Mouse (Mus musculus): ENCODE measurements around the gene Alg9. TPM values are rescaled to one million over a fixed set of nuclear protein-coding genes. Genes with fewer than 3 reads are reported as not detected.

Alg9 gene
- polyA plus RNA-seq, 1 experiment from 2014 or later: 60.3 TPM

DNA sequence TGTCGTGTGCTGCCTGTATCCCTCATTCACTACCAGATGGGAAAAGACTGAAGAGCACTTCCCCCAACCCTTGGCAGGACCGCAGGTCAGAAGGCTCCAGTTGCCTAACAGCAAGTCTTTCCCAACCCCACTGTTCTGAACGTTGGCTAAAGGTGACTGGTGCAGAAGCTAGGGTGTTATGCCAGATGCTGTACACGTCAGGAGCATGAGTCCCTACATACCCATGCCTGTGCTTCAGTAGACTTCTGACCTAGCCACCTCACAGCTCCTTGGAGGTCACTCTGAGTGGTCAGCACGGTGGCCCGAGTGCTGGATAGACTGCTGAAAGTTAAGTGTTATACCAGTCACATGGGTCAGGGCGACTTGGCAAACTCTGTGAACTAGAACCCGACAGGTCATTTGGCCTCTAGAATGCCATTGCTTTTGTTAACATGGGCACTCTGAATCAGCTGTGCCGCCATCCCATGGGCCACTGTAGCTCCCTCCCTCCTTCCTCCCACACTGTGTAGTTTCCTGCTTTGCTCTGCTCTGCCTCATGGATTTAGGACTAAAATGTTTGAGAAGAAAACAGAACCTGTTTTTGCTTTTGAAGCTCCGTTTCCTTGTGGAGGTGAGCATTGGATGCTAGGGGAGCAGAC lies 60.4 kb downstream of the Alg9 start:
- 94% methylated on average over 10 of the region's 10 CpGs for WGBS

DNA sequence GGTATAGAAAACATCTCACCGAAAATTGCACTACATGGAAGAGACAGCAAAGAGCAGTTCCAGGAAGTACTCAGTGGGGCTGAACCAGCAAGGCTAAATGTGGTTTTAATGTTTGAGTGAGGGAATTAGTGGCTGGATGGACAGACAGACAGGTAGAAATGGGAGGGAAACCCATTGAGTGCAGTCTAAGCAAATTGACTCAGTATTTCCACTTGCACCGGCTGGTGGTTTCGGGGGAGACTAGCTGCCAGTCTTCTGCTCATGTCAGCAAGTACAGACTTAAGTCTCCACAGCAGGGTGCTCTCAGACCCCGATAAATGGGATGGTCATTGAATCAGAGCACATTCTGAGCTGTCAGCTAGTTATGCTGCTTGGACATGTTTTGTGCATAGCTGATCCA lies 61.3 kb downstream of the Alg9 start:
- Histone ChIP-seq H3K9me3 (ENCODE audit: control insufficient read depth, low read length) (no peaks in the 10 kb centered on the region), H3K4me3 (replicated peaks; ENCODE audit: low read depth, low read length) (no peak overlapping the region), H3K4me2 (ENCODE audit: low read length) (no peak overlapping the region), H3K4me1 (ENCODE audit: control insufficient read depth, insufficient read depth, low read length) (no peaks in the 10 kb centered on the region), H3K36me3 (ENCODE audit: control insufficient read depth, insufficient read depth, low read length) (peaks cover 9% of the 10 kb centered on the region; the same call in 1 of the 2 replicates), H3K27me3 (ENCODE audit: control insufficient read depth, insufficient read depth, low read length) (no peaks in the 10 kb centered on the region), H3K27ac (replicated peaks; ENCODE audit: low read depth, low read length) (no peak overlapping the region), H3K9ac (replicated peaks; ENCODE audit: low read length) (no peak overlapping the region)
- DNase-seq (no peak), ATAC-seq (ENCODE audit: low FRiP score, low TSS enrichment) (no peak)
- WGBS: 79% methylated on average over 4 of the region's 4 CpGs

More for the DNA sequence above, 60.4 kb downstream of the Alg9 start:
- Histone ChIP-seq H3K27ac (replicated peaks; ENCODE audit: low read depth, low read length) (no peak overlapping the region), H3K27me3 (ENCODE audit: control insufficient read depth, insufficient read depth, low read length) (no peaks in the 10 kb centered on the region), H3K4me3 (replicated peaks; ENCODE audit: low read depth, low read length) (no peak overlapping the region), H3K9ac (replicated peaks; ENCODE audit: low read length) (no peak overlapping the region), H3K36me3 (ENCODE audit: control insufficient read depth, insufficient read depth, low read length) (peaks cover 9% of the 10 kb centered on the region; the same call in 1 of the 2 replicates), H3K4me2 (ENCODE audit: low read length) (no peak overlapping the region), H3K9me3 (ENCODE audit: control insufficient read depth, low read length) (no peaks in the 10 kb centered on the region), H3K4me1 (ENCODE audit: control insufficient read depth, insufficient read depth, low read length) (no peaks in the 10 kb centered on the region)
- no peak for DNase-seq
- no peak for ATAC-seq (ENCODE audit: low FRiP score, low TSS enrichment)

DNA sequence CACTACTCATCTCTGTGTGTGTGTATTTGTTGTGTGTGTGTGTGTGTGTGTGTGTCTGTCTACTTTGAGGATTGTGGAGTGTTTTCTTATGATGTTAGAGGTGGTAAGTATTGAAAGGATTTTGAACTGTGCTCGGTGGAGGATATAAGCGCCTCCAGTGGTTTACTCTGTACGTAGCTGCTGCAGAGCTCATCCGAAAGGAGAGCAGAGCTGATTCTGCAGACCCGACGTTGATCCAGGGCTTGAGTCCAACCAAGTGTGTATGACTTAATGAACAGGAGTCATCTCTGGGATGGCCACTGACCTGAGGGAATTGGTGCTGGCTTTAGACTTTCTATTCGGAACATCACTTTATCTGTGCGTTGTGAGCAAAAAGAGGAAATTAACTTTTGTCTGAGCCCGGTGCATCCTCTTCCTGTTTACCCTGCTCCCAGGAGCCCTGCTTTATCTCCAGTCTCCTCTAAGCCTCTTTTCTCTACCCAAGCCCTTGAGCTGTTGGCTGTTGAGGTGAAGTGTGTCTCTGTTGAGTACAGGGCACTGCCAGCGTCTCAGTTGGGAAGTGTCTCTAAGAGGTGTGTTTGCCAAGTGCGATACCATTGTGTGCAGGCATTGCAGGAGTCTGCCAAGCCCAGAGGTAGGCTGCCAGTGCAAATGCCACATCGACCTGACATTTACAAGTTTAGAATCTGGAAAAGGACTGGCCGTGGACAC lies 66.4 kb downstream of the Alg9 start:
- H3K9me3 ChIP-seq (ENCODE audit: control insufficient read depth, low read length): no peaks in the 10 kb centered on the region
- 90% methylated on average over 13 of the region's 13 CpGs for WGBS

DNA sequence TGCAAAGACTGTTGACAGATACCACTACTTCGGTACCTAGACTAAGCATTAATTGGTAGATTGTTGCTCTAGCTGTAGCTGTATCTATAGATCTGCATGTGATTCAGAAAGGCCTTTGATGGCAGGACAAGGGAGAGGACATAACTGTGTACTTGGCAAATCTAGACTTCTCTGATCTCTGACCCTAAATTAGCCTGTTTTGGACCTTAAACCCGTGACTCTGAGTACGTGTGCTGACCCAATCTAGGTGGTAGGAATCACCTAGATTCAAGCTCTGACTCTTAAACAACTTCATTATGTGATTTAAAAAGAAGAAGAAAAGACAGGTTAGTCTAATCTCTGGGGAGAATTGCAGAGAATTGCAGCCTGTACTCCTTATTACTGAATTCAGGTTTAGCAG lies 70.3 kb downstream of the Alg9 start, which contains the start of gene Ppp2r1b:
Gene Ppp2r1b (plus strand): TSS at position 221 of the 400 bp plus-strand sequence.
- Histone ChIP-seq H3K4me1 (ENCODE audit: control insufficient read depth, insufficient read depth, low read length) (no peaks in the 10 kb centered on the region), H3K4me2 (ENCODE audit: low read length) (no peak within 1 kb of the TSS), H3K9ac (replicated peaks; ENCODE audit: low read length) (no peak within 1 kb of the TSS), H3K27ac (replicated peaks; ENCODE audit: low read depth, low read length) (no peak within 1 kb of the TSS), H3K36me3 (ENCODE audit: control insufficient read depth, insufficient read depth, low read length) (peaks cover 25% of the 10 kb centered on the region), H3K27me3 (ENCODE audit: control insufficient read depth, insufficient read depth, low read length) (no peaks in the 10 kb centered on the region), H3K4me3 (replicated peaks; ENCODE audit: low read depth, low read length) (no peak within 1 kb of the TSS), H3K9me3 (ENCODE audit: control insufficient read depth, low read length) (no peaks in the 10 kb centered on the region)
- 96% methylated on average over 3 of the region's 3 CpGs for WGBS
- ATAC-seq (ENCODE audit: low FRiP score, low TSS enrichment) (no peak), DNase-seq (no peak)

More for the DNA sequence above, 66.4 kb downstream of the Alg9 start:
- H3K4me2 ChIP-seq (ENCODE audit: low read length): no peak overlapping the region
- H3K4me3 ChIP-seq (replicated peaks; ENCODE audit: low read depth, low read length): no peak overlapping the region
- no peak overlapping the region for H3K9ac ChIP-seq (replicated peaks; ENCODE audit: low read length)
- no peak for DNase-seq
- H3K27me3 ChIP-seq (ENCODE audit: control insufficient read depth, insufficient read depth, low read length): no peaks in the 10 kb centered on the region
- no peaks in the 10 kb centered on the region for H3K4me1 ChIP-seq (ENCODE audit: control insufficient read depth, insufficient read depth, low read length)
- no peak overlapping the region for H3K27ac ChIP-seq (replicated peaks; ENCODE audit: low read depth, low read length)
- peaks cover 25% of the 10 kb centered on the region for H3K36me3 ChIP-seq (ENCODE audit: control insufficient read depth, insufficient read depth, low read length)
- no peak for ATAC-seq (ENCODE audit: low FRiP score, low TSS enrichment)

DNA sequence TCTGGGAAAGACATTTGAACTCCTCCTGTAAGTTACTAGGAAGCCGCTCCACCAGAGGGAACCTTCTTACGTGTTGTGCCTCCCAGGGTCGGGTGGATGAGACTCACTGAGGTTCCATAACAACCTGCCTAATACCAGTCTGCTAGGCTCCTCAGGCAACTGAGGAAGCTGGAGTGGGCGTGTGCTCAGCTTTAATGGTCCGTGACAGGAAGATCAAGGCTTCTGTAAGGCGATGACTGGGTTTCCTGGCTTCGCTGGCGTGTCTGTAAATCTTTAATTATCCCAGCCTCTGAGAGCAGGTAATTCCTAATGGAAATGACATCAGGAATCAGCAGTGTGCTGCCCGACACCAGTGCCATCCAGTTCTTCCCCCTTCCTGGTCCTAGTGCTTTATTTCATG lies 70.7 kb downstream of the Alg9 start:
- ATAC-seq (ENCODE audit: low FRiP score, low TSS enrichment) (no peak), DNase-seq (no peak)
- Histone ChIP-seq H3K27me3 (ENCODE audit: control insufficient read depth, insufficient read depth, low read length) (no peaks in the 10 kb centered on the region), H3K9ac (replicated peaks; ENCODE audit: low read length) (no peak overlapping the region), H3K4me2 (ENCODE audit: low read length) (no peak overlapping the region), H3K36me3 (ENCODE audit: control insufficient read depth, insufficient read depth, low read length) (peaks cover 25% of the 10 kb centered on the region), H3K9me3 (ENCODE audit: control insufficient read depth, low read length) (no peaks in the 10 kb centered on the region), H3K4me3 (replicated peaks; ENCODE audit: low read depth, low read length) (no peak overlapping the region), H3K4me1 (ENCODE audit: control insufficient read depth, insufficient read depth, low read length) (no peaks in the 10 kb centered on the region), H3K27ac (replicated peaks; ENCODE audit: low read depth, low read length) (no peak overlapping the region)
- 57% methylated on average over 9 of the region's 9 CpGs for WGBS

DNA sequence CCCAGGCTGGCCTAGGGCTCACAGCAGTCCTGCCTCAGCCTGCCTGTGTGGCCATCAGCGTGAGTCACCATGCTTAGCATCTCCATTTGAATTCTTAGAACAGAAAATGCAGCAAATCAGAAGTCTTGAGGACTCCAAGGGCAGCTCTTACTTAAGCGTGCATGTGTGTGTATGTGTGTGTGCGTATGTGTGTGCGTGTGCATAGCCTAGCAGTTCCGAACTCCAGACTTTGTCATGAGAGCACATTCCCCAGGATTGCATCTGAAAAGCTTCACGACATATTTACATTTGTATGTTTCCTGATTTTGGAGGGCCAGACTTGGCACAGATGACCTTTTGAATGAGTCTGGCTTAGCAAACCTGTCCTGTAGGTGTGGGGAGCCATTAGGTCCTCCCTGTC lies 72.3 kb downstream of the Alg9 start:
- peaks cover 21% of the 10 kb centered on the region for H3K36me3 ChIP-seq (ENCODE audit: control insufficient read depth, insufficient read depth, low read length)
- 87% methylated on average over 6 of the region's 6 CpGs for WGBS
- H3K9me3 ChIP-seq (ENCODE audit: control insufficient read depth, low read length): no peaks in the 10 kb centered on the region
- H3K27ac ChIP-seq (replicated peaks; ENCODE audit: low read depth, low read length): no peak overlapping the region
- H3K4me3 ChIP-seq (replicated peaks; ENCODE audit: low read depth, low read length): no peak overlapping the region
- DNase-seq (no peak), ATAC-seq (ENCODE audit: low FRiP score, low TSS enrichment) (no peak)
- H3K4me2 ChIP-seq (ENCODE audit: low read length): no peak overlapping the region
- no peaks in the 10 kb centered on the region for H3K27me3 ChIP-seq (ENCODE audit: control insufficient read depth, insufficient read depth, low read length)
- H3K9ac ChIP-seq (replicated peaks; ENCODE audit: low read length): no peak overlapping the region
- H3K4me1 ChIP-seq (ENCODE audit: control insufficient read depth, insufficient read depth, low read length): no peaks in the 10 kb centered on the region

DNA sequence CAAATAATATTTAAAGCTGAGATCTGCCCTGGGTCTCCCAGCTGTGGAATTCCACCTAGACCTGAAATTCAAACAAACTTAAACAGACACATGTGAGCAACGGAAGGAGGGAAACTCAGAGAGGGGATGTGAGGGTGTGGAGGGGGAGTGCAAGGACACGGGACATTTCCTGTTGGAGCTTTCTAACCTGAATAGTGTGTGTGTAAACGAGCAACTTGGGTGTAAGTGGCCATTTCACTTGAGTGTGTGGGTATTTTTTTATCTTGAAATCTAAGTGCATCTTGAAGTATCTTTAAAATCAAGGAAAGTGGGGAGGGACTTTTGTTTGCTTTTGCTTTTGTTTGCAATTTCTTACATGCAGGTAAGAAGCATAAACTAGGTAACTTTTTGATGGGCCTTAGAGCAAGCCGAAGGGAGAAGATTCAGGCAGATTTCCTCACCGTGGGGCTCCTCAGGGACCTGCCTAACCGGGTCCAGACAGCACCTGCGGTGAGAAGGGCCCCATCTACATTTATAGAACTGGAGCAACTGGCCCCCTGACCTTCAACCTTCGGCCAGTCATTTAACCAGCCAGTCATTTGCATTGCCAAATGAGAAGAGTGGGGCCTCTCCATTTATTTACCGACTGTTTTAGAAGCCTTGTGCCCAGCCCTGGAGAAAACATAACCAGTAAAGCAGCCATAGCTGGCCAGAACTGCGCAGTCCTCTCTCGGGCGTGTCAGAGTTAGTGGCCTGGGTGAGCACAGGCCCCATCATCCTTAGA lies 73.0 kb downstream of the Alg9 start:
- no peaks in the 10 kb centered on the region for H3K4me1 ChIP-seq (ENCODE audit: control insufficient read depth, insufficient read depth, low read length)
- H3K27ac ChIP-seq (replicated peaks; ENCODE audit: low read depth, low read length): no peak overlapping the region
- DNase-seq (no peak), ATAC-seq (ENCODE audit: low FRiP score, low TSS enrichment) (no peak)
- no peaks in the 10 kb centered on the region for H3K9me3 ChIP-seq (ENCODE audit: control insufficient read depth, low read length)
- H3K36me3 ChIP-seq (ENCODE audit: control insufficient read depth, insufficient read depth, low read length): peaks cover 18% of the 10 kb centered on the region
- 75% methylated on average over 12 of the region's 12 CpGs for WGBS
- H3K4me2 ChIP-seq (ENCODE audit: low read length): no peak overlapping the region
- H3K9ac ChIP-seq (replicated peaks; ENCODE audit: low read length): no peak overlapping the region
- H3K27me3 ChIP-seq (ENCODE audit: control insufficient read depth, insufficient read depth, low read length): no peaks in the 10 kb centered on the region
- H3K4me3 ChIP-seq (replicated peaks; ENCODE audit: low read depth, low read length): no peak overlapping the region

DNA sequence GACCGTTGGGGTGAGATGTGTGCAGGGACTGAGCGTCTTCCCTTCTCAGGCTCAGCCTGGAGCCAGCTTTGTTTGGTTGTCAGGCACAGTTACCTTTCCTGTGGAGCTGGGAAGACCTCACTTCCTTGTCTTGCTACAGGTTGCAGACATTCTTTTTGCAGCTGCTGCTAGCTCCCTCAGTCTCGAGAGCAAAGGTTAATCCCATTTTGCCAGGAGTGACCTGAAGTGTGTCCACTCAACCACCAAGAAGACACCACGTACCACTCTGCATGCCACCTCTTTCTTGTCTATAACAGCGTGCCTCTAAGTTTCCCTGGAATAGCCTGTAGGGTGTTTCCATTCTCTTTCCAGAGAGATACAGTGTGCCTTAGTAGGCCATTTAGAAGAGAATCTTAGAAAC lies 74.0 kb downstream of the Alg9 start:
- DNase-seq: no peak
- Histone ChIP-seq H3K27me3 (ENCODE audit: control insufficient read depth, insufficient read depth, low read length) (no peaks in the 10 kb centered on the region), H3K4me3 (replicated peaks; ENCODE audit: low read depth, low read length) (no peak overlapping the region), H3K4me2 (ENCODE audit: low read length) (no peak overlapping the region), H3K36me3 (ENCODE audit: control insufficient read depth, insufficient read depth, low read length) (peaks cover 11% of the 10 kb centered on the region), H3K4me1 (ENCODE audit: control insufficient read depth, insufficient read depth, low read length) (no peaks in the 10 kb centered on the region), H3K9ac (replicated peaks; ENCODE audit: low read length) (no peak overlapping the region), H3K27ac (replicated peaks; ENCODE audit: low read depth, low read length) (no peak overlapping the region), H3K9me3 (ENCODE audit: control insufficient read depth, low read length) (no peaks in the 10 kb centered on the region)
- no peak for ATAC-seq (ENCODE audit: low FRiP score, low TSS enrichment)
- 49% methylated on average over 5 of the region's 5 CpGs for WGBS
